Mouse (Mus musculus): ENCODE measurements at regions not wholly inside any gene's neighbourhood (a gene's known extent, or its start where the extent isn't known, plus 50 kb on each side); places are given as distances from the start of the nearest gene placed in this dataset.
"Not testable (repeated sequence)": the region's sequence is repeated elsewhere in the genome, so short reads cannot be mapped to it uniquely, and the experiment has no call there.

GRCm38 (mm10) chr9:76407549-76407948 lies 83.9 kb upstream of the Hcrtr2 start:
- intact Hi-C loops (cut with DNase I) = no loop called here
- no peak for DNase-seq

- DNase-seq; intact Hi-C loops (cut with DNase I): not testable (repeated sequence)
Observed at GRCm38 (mm10) chr9:76401897-76402670, 78.4 kb upstream of the Hcrtr2 start.

GRCm38 (mm10) chr9:76400900-76401299 lies 77.2 kb upstream of the Hcrtr2 start:
- no peak for DNase-seq
- intact Hi-C loops (cut with DNase I) = no loop called here

GRCm38 (mm10) chr9:76393763-76394162 lies 70.1 kb upstream of the Hcrtr2 start:
- intact Hi-C loops (cut with DNase I) = loop anchor here (5.0 kb wide), 1 partner anchor 989 kb away; no protein-coding TSS in a partner anchor
- no peak for DNase-seq

- DNase-seq = no peak
- intact Hi-C loops (cut with DNase I) = loop anchor here (5.0 kb wide), 1 partner anchor 991 kb away; no protein-coding TSS in a partner anchor
Observed at GRCm38 (mm10) chr9:76390839-76391238, 67.2 kb upstream of the Hcrtr2 start.

All from gastrocnemius, postnatal 36 days (tissue).